Mouse (Mus musculus) lung, adult 2 months (tissue): ENCODE data around the gene Cbr2.

ENCODE experiments used
- CTCF ChIP-seq: fragments of 200-500 bp; IDR thresholded peaks from 2 replicates; pipeline ENCODE4 v1.5.1; 2011; ENCODE audit warnings: mild to moderate bottlenecking, low read length, control low read depth; ENCODE audit not compliant: insufficient read depth
- POLR2A ChIP-seq: fragments of 200-500 bp; IDR thresholded peaks from 2 replicates; pipeline ENCODE4 v1.6.1; 2011; ENCODE audit warnings: low read depth, mild to moderate bottlenecking, control low read depth, low read length, borderline replicate concordance; ENCODE audit errors: extremely low read depth

- no peak for TF ChIP-seq CTCF
- TF ChIP-seq POLR2A: no peak
Measured at GRCm38 (mm10) chr11:120768206-120768605, 36.3 kb upstream of the Cbr2 start.
